Mouse (Mus musculus): Measurements from ENCODE around the gene Kif2c. TPM values are rescaled to one million over a fixed set of nuclear protein-coding genes. Genes with fewer than 3 reads are reported as not detected.

The Kif2c gene
- total RNA-seq, 2 experiments from 2014 or later = not detected

DNA sequence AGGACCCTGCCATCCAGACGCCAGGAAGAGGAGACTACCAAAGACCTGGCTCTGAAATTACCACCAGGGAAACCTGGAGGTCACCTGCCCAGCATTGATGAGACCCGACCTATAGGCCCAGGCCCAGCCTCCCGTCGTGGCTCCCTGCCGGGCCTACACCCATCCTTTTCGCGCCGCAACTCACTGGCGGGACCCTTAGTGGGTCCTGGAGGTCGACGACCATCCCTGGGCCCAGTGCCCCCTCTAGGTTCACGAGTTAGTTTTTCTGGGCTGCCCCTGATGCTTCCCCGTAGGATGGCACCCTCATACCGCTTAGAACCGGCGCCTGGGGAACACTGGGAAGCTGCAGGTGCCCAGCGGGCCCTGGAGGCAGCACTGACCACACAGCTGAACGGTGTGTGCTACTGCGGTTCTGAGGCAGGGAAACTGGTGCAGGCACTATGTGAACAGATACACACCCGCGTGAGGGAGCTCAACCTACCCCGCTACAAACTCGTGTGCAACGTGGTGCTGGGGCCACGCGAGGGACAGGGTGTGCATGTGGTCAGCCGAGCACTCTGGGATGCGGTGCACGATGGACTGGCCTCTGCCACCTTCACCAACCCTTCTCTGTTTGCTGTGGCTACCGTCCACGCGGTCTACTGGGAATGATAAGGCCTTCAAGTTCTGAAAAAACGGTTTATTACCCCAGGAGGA, 54.3 kb downstream of the Kif2c start:
- intact Hi-C loops (cut with DNase I) = no loop called here
- TF ChIP-seq CTCF (IDR thresholded peaks at IDR 0.05) = no peak
- H3K4me3 ChIP-seq = no peak overlapping the region

DNA sequence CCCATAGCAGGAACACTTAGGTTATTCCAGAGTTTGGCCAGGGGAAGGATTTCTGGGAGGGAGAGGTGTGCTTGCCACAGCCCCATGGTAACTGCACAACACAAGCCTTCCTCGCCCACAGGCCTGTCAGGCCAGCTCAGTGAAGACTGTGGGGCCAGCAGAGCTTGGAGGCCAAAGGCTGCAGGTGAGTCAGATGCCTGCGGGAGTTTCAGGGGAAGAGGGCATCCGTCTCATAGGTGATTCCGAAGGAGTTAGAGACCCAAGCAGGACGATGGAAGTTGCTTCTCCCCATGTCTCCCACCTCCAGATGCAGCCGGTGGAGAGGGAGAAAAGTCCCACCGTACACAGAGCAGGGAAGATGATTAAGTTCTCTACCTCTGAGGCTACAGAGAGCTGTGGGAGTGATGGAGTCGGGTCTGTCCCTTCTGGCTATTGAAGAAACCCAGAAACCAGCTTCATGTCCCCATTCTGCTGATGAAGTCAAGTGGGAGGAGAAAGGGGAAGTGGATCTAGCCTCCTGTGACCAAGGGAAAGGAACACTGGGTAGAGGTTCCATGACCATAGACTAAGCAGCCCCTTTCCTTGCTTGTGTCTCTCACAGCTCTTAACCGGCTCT, 55.7 kb downstream of the Kif2c start, which contains the start of gene Tctex1d4:
Gene Tctex1d4 (plus strand): TSS at position 120 of the 616 bp plus-strand sequence.
- TF ChIP-seq CTCF (IDR thresholded peaks at IDR 0.05) = no peak
- Histone ChIP-seq H3K27ac (peak within 1 kb of the TSS; percentile 92), H3K4me3 (peak within 1 kb of the TSS; percentile 54)
- DNase-seq = no peak
- intact Hi-C loops (cut with DNase I) = no loop called here

More for the DNA sequence above, 54.3 kb downstream of the Kif2c start:
- DNase-seq = no peak
- H3K27ac ChIP-seq = peak overlapping the region; percentile 92; the same call in 1 of the 2 replicates

DNA sequence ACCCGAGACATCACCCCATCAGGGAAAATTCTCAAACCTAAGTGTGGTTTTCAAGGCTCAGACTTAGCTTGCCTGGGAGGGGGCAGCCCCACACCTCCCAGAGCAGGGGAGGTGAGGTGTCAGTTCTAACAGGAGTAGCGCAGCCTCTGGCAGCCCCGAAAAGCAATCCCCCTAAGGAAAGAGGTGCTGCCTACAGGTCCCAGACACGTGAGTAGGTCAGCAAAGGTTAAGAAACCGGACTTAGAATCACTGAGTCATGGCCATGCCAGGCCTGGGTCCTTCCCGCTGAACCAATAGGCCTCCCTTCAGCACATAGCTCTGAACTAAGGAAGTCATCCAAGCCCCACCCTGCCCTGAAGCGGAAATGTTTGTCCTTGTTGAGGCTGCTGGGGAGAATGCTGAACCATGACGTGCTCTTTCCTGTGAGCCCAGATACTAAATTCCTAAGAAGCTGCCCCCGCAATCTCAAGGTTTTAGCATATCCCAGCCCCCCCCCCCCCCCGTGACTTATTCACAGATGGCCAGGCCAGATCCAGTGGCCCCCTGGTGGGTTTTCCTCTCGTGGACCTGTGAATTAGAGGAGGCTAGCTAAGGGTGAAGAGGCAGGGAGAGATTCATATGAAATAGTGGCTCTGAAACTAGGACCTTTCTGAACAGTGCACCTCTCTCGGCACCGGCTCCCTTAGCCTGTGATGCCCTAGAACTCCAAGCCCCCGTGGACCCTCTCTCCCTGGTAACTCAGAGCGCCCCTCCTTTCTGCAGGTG, 56.3 kb downstream of the Kif2c start:
- intact Hi-C loops (cut with DNase I) = no loop called here
- DNase-seq = peak; percentile 86
- Histone ChIP-seq H3K4me3 (peak overlapping the region; percentile 54), H3K27ac (peak overlapping the region; percentile 92)
- TF ChIP-seq CTCF (IDR thresholded peaks at IDR 0.05) = no peak

DNA sequence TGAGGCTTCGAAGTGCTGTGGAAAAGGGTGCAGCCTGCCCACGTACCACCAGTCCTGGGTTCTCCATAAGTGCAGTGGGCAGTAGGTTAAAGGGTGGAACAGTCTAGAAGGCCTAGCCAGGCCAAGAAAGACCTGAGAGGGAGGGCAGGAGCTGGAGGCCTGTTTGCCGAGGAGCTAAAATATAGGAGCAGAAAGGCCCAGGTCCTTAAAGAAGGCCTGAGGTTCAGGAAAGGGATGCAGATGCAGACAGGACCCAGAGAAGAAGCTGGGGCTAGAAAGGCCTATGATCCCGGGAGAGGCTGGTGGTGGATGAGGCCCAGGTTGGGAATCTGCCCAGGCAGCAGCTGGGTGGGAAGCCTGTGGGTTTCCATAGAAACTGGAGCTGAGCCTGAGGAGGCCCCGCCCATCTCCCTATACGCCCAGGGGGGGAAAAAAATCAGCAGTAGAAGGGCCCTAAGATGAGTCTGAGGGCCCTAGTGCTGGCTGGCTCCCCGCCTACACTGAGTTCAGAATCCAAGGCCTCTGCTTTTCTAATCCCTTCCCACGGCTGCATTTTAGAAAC, 57.0 kb downstream of the Kif2c start, which contains the start of gene Btbd19:
Gene Btbd19 (minus strand): TSS at position 378 of the 562 bp plus-strand sequence.
- intact Hi-C loops (cut with DNase I) = no loop called here
- DNase-seq = peak; percentile 83
- no peak for TF ChIP-seq CTCF (IDR thresholded peaks at IDR 0.05)
- Histone ChIP-seq H3K4me3 (peak within 1 kb of the TSS; percentile 54), H3K27ac (peak within 1 kb of the TSS; percentile 92)

DNA sequence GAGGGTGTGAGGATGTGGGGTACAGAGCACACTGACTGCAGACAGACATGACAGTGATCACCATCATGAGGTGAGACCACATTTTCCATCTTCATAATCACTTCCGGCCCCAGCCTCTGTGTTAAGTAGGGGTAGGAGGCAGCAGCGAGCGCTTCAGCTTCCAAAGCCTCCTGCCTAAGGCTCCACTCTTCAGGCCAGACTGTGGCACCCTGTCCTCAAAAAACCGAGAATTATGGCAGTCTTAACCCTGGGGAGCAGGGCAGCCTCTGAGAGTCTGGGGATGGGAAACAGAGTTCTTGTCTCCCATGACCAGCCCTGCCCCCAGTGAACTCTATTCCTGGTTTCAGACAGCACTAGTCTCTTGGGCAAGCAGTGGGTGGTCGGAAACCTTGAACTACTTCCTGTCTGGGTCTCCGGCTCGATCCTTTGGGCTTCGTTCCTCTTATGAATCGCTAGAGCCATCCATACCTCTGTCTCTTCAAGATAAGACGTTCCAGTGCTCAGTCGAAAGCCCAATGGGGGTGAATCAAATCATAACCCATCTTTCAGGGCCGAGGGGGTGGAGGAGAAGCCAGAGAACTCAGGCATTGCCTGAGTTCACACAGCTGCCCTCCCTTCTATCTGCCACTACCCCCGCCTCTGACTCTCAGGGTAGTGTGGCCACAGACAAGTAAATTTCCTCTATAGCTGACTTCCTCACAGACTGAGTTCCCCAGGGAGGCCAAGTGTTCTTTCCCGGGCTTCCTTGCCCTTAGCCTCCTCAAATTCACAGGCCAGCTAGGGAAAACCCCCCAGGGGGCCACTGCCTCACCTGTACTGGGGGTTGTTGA, 57.7 kb downstream of the Kif2c start:
- intact Hi-C loops (cut with DNase I) = loop anchor here (5.0 kb wide), 2 partner anchors 107 to 122 kb away; partner anchors contain the start of gene Eif2b3
- peak overlapping the region; percentile 54 for H3K4me3 ChIP-seq
- H3K27ac ChIP-seq = peak overlapping the region; percentile 92
- TF ChIP-seq CTCF (IDR thresholded peaks at IDR 0.05) = no peak
- peak; percentile 57 for DNase-seq

DNA sequence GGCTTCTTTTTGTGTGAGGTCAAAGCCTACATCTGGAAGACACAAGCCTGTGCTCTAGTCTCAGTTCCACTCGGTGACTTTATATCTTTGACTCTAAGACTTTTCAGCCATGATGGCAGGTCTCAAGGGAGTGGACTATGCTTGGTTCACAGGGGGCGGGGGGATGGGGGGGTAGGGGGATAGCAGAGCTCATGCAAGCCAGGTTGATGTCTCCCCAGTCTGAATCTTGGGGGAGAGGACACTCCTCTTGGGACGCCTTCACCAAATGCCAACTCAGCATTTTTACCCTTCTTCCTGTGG, 58.3 kb downstream of the Kif2c start:
- no peak for TF ChIP-seq CTCF (IDR thresholded peaks at IDR 0.05)
- intact Hi-C loops (cut with DNase I) = loop anchor here (5.0 kb wide), 2 partner anchors 107 to 122 kb away; partner anchors contain the start of gene Eif2b3
- DNase-seq = no peak
- H3K4me3 ChIP-seq = no peak overlapping the region
- peak overlapping the region; percentile 92 for H3K27ac ChIP-seq

DNA sequence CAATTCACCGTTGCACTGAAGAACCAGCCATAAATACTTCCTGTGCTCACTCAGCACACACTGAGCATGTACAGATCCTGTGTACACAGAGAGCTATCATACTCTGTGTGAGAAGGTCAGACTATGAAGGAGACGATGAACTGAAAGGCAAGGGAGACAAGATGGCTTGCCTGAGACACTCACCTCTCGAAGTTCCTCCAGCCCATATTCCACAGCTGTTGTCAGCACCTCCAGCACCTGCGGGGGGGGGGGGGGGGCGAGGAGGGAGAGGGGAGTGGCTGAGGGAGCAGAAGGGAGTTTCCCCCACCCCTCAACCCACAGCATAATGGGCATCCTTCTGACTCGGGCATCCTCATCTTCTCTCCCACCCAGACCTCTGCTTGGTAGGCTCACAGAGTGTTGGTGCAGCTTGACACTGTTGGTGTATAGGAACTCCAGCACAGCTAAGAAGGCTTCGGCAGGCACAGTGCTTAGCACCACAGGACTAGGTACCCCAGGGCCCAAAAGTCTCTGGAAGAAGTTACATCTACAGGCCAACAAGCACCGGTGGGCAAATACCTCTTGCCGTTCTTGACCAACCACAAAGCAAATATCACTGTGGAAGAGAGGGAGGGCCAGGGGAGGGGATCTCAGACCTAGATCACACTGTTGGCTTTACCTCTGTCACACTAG, 58.8 kb downstream of the Kif2c start:
- no peak overlapping the region for H3K4me3 ChIP-seq
- intact Hi-C loops (cut with DNase I) = loop anchor here (5.0 kb wide), 2 partner anchors 106 to 121 kb away; partner anchors contain the start of gene Eif2b3
- DNase-seq = no peak
- TF ChIP-seq CTCF (IDR thresholded peaks at IDR 0.05) = no peak
- peak overlapping the region; percentile 92 for H3K27ac ChIP-seq

DNA sequence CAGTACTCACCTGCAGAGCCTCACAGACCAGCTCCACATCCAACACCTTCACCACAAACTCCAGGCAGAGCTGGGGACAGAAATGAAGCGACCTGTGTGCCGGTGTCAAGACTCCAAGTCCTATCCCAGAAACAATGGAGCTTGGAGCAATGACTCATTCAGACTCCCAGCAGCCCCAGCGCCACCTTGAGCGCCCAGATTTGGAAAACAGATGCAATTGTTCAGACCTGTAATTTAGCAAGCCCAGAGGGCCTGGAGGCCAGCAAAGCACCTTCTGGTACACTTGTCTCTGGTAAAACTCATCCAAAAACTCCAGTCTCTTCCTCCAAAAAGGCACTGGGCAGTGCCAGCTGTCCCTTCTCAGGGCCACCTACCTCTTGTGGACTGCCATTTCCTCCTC, 60.2 kb downstream of the Kif2c start:
- TF ChIP-seq CTCF (IDR thresholded peaks at IDR 0.05) = no peak
- DNase-seq = no peak
- intact Hi-C loops (cut with DNase I) = loop anchor here (5.0 kb wide), 2 partner anchors 105 to 120 kb away; partner anchors contain the start of gene Eif2b3
- Histone ChIP-seq H3K4me3 (peak overlapping the region; percentile 83), H3K27ac (peak overlapping the region; percentile 92)

DNA sequence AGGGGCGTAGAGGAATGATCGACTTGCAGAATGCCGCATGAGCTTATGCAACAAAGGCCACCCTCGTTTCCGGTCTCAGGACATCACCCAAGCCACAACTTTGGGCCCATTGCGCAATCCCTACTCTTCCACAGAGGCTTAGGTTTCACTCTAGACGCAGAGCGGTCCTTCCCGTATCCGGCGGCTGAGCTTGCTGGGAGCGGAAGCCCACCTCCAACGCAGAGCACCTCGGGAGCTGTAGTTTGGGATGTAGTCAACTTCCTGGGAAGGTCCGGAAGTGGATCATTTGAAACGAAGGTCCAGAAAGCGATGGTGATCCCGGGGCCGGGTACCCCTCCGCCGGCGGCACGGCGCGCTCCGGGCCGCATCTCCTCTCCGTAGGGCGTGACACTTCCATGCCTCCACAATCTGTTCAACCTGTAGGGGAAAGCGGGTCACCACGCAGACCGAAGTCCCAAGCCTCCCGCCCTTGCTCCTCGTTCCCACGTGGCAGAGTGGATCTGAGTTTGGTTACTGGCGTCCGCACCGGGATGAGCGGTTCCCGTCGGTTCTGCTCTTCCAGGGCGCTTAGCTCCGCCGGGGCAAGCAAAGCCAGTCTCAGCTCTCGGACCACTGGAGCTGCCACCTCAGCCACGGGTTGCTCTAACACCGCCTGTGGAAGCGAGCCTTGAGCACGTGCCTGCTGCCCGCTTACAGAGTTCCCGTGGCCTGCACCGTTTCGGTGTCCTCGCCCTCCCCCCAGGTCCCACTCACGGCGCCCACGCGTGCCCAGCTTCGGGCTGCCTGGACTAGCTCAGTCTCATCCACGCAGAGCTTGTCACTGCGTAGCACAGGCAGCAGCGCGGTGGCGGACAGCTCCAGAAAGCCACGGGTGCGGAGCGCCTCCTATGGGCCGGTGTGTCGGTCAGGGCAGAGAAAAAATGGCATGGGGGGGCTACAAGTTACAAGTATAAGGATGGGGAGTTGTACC, 61.7 kb downstream of the Kif2c start:
- peak; percentile 88 for TF ChIP-seq CTCF (IDR thresholded peaks at IDR 0.05)
- peak overlapping the region; percentile 92 for H3K27ac ChIP-seq
- intact Hi-C loops (cut with DNase I) = loop anchor here (5.0 kb wide), 2 partner anchors 103 to 118 kb away; partner anchors contain the start of gene Eif2b3
- peak overlapping the region; percentile 83 for H3K4me3 ChIP-seq
- peak; percentile 97 for DNase-seq

DNA sequence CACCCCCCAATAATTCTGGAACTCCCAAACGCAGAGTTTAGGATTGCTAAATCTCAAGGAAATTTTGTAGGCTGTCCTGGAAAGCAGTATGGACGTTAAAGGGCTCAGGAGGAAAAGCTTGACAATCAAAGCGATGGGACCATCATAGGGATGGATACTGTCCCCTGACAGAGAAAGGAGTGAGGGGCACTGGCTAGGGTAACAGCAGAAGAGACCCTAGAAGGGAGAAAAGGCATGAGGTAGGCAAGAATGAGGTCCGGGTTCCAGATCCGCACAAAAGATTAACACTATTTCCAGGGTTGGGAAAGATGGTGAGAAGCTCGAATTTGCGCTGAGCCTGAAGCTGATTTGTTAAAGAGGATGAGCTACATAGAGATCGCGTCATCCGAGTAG, 62.4 kb downstream of the Kif2c start:
- no peak for TF ChIP-seq CTCF (IDR thresholded peaks at IDR 0.05)
- Histone ChIP-seq H3K4me3 (peak overlapping the region; percentile 83), H3K27ac (peak overlapping the region; percentile 92)
- DNase-seq = no peak
- intact Hi-C loops (cut with DNase I) = loop anchor here (5.0 kb wide), 2 partner anchors 103 to 118 kb away; partner anchors contain the start of gene Eif2b3

Measured in gastrocnemius, adult 2 months (tissue).